Mouse (Mus musculus) liver, embryonic 12.5 days (tissue): ENCODE measurements around the gene Camta1. TPM values are rescaled to one million over a fixed set of nuclear protein-coding genes. Genes with fewer than 3 reads are reported as not detected.

Experiments
- ATAC-seq: fragments of 200-750 bp; cut with Nextera tagmentation; 2 replicates; pipeline ENCODE4 v1.8.0; 2017; ENCODE audit warnings: moderate number of reproducible peaks, mild to moderate bottlenecking, moderate library complexity
- H3K27ac ChIP-seq: fragments of 300-500 bp; sonication (generic); 2 replicates; pipeline ENCODE4 v1.5.1; 2016; ENCODE audit warnings: mild to moderate bottlenecking
- H3K27me3 ChIP-seq: fragments of 300-500 bp; sonication (generic); replicated peaks from 2 replicates; pipeline ENCODE4 v1.6.1; 2016; ENCODE audit warnings: mild to moderate bottlenecking, moderate library complexity
- H3K36me3 ChIP-seq: fragments of 300-500 bp; sonication (generic); 2 replicates; pipeline ENCODE4 v1.6.1; 2016; ENCODE audit warnings: mild to moderate bottlenecking, moderate library complexity
- H3K4me1 ChIP-seq: fragments of 300-500 bp; sonication (generic); 2 replicates; pipeline ENCODE4 v1.6.1; 2016
- H3K4me2 ChIP-seq: fragments of 300-500 bp; sonication (generic); 2 replicates; pipeline ENCODE4 v1.6.1; 2016; ENCODE audit warnings: mild to moderate bottlenecking, moderate library complexity
- H3K4me3 ChIP-seq: fragments of 300-500 bp; sonication (generic); 2 replicates; pipeline ENCODE4 v1.5.1; 2016; ENCODE audit warnings: mild to moderate bottlenecking, moderate library complexity
- H3K9ac ChIP-seq: fragments of 300-500 bp; sonication (generic); 2 replicates; pipeline ENCODE4 v1.6.1; 2016; ENCODE audit warnings: mild to moderate bottlenecking, moderate library complexity
- H3K9me3 ChIP-seq: fragments of 300-500 bp; sonication (generic); replicated peaks from 2 replicates; pipeline ENCODE4 v1.6.1; 2016; ENCODE audit warnings: mild to moderate bottlenecking, moderate library complexity
- WGBS: fragments of 180-500 bp; shearing (Covaris S2); methylation state at CpG from one replicate; pipeline ENCODE4 v1.1.7; 2016; ENCODE audit not compliant: insufficient replicate concordance; 5-methylcytosine and 5-hydroxymethylcytosine counted together
- polyA plus RNA-seq: library from polyadenylated mRNA; unstranded; fragments of >200 nt; fragmentation: Nextera tagmentation; extraction: Ambion mirVana; gene quantifications from 2 replicates; pipeline ENCODE4 v1.2.1, GENCODE M21; 2016

The Camta1 gene
- polyA plus RNA-seq, 1 experiment from 2014 or later, result 49.6 TPM

DNA sequence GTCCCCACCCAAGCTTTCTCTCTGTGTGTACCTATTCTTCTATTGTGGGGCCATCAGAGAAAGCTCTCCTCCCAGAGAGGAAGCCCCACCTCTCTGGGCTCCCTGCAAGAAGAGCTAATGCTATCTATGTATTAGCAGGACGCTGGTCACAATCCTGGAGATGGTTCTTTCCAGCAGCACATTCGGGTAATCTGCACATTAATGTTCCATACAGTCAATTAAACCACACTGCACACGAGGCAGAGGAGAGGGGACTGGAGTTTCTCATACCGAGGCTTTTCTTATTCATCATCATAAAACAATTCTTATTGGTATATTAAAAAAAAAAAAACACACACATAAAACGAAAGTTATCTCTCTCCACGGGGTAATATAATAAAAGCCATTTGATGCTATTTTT lies 409.8 kb downstream of the Camta1 start:
- Histone ChIP-seq H3K9ac (no peak overlapping the region), H3K9me3 (no peaks in the 10 kb centered on the region), H3K36me3 (no peaks in the 10 kb centered on the region), H3K4me2 (no peak overlapping the region), H3K27ac (no peak overlapping the region), H3K4me1 (no peaks in the 10 kb centered on the region), H3K4me3 (no peak overlapping the region), H3K27me3 (no peaks in the 10 kb centered on the region; the same call in 1 of the 2 replicates)
- no peak for ATAC-seq
- WGBS, result 57% methylated on average over 6 of the region's 6 CpGs

DNA sequence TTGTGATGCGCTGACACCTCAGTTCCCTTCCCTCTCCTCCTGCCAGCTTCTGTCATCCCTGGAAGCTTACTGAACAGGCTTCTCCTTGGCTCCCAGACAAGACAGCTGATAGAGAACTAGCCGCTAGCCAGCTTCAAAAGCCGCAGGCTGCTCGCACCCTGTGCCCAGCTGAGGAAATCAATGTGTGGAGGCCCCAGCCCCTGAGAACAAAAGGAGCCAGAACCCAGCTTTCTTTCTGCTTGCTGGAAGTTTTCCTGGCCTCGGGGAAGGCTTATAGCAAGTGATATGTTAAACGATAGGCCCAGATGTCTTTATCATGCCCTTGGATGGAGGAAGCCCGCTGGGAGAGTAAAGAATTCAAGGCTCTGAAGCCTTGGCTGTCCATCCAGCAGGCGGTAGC lies 411.7 kb downstream of the Camta1 start:
- Histone ChIP-seq H3K4me2 (no peak overlapping the region), H3K9me3 (no peaks in the 10 kb centered on the region), H3K27ac (no peak overlapping the region), H3K4me1 (no peaks in the 10 kb centered on the region), H3K9ac (no peak overlapping the region), H3K4me3 (no peak overlapping the region), H3K36me3 (no peaks in the 10 kb centered on the region), H3K27me3 (no peaks in the 10 kb centered on the region; the same call in 1 of the 2 replicates)
- ATAC-seq, result no peak
- WGBS, result 37% methylated on average over 8 of the region's 8 CpGs

GRCm38 (mm10) chr4:151448341-151448740 lies 413.3 kb downstream of the Camta1 start:
- Histone ChIP-seq H3K9ac (no peak overlapping the region), H3K4me1 (no peaks in the 10 kb centered on the region), H3K27ac (no peak overlapping the region), H3K27me3 (no peaks in the 10 kb centered on the region; the same call in 1 of the 2 replicates), H3K9me3 (no peaks in the 10 kb centered on the region), H3K4me2 (no peak overlapping the region), H3K4me3 (no peak overlapping the region), H3K36me3 (no peaks in the 10 kb centered on the region)
- 92% methylated on average over 2 of the region's 2 CpGs for WGBS
- ATAC-seq, result no peak

DNA sequence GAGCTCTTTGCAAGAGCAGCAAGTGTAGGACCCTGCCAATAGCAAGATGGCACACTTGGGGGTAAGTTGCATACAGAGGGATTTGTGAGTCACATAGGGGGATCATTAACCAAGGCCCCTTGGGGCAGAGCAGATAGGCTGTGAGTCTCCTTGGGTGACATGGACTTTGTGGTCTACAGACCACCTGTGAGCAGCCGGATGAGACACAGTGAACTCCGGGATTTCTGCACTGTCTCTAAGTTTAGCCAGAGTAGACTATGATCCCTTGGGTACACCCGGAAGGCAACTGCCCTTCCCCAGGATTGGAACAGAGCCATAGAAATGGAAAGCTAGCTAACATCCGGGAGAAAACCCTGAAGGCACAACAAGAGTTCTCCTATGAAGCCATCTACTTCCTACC lies 417.0 kb downstream of the Camta1 start:
- Histone ChIP-seq H3K36me3 (no peaks in the 10 kb centered on the region), H3K27me3 (no peaks in the 10 kb centered on the region), H3K4me3 (no peak overlapping the region), H3K4me2 (no peak overlapping the region), H3K4me1 (no peaks in the 10 kb centered on the region), H3K9me3 (peaks cover 6% of the 10 kb centered on the region), H3K27ac (no peak overlapping the region), H3K9ac (no peak overlapping the region)
- 73% methylated on average over 4 of the region's 4 CpGs for WGBS
- ATAC-seq, result no peak

DNA sequence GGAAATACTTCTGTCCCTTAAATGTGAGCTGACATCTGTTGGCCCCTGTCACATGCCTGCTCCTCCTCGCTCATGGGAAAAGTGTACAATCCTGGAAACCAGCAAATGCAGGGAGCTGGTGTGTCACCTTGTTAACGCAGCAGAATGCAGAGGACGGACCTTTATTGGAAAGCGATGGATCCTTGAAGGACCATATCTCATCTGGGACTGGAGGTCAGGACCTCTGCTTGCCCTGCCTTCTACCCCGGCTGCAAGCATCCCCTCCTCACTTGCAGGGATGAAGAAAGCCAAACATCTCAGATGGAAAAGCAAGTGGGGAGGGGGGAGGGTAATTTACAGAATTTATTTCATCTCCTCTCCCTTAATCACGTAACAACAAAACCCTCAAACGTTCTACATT lies 423.1 kb downstream of the Camta1 start:
- no peaks in the 10 kb centered on the region for H3K36me3 ChIP-seq
- no peak for ATAC-seq
- WGBS, result 61% methylated on average over 7 of the region's 7 CpGs
- H3K27ac ChIP-seq, result no peak overlapping the region
- H3K4me1 ChIP-seq, result no peaks in the 10 kb centered on the region
- H3K9ac ChIP-seq, result no peak overlapping the region
- H3K4me3 ChIP-seq, result no peak overlapping the region
- no peak overlapping the region for H3K4me2 ChIP-seq
- no peaks in the 10 kb centered on the region for H3K27me3 ChIP-seq
- H3K9me3 ChIP-seq, result peaks cover 6% of the 10 kb centered on the region

DNA sequence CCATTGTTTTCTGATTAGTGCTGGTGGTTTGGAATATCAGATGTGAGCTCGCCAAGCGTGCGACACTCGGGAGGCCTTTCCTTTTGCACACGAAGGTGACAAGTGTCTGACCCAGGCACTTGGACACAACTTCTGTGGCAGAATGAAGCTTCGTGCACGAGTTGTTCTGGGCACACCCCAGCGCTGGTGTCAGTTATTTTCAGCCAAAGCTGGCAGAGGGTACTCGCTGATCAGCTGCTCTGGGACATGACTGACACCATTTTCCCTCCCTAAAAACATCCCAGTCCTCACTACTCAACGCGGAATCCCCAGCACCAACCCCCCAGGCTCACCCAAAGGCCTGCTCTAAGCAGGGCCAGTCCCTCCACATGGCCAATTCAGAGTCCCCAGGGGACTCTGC lies 423.8 kb downstream of the Camta1 start:
- Histone ChIP-seq H3K9me3 (peaks cover 6% of the 10 kb centered on the region), H3K4me1 (no peaks in the 10 kb centered on the region), H3K4me3 (no peak overlapping the region), H3K4me2 (no peak overlapping the region), H3K27me3 (no peaks in the 10 kb centered on the region), H3K27ac (no peak overlapping the region), H3K9ac (no peak overlapping the region), H3K36me3 (no peaks in the 10 kb centered on the region)
- ATAC-seq, result no peak
- 72% methylated on average over 11 of the region's 11 CpGs for WGBS

DNA sequence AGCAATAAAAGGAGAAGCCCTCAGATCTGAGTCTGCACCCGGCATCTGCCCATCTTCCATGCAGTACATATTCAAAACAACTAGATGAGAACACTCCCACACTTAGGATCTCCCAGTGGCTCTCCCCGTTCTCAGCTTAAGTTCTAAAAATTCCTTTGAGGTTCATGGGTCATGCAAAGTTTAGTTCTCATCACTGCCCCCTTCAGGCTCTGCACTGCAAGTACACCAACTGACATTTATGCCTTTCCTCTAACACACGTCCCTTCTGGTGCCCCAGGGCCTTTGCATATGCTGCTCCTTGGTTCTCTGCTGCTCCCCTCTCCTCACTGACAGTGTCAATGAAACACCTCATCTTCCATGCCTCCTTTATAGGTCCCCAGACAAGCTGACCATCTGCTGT lies 436.5 kb downstream of the Camta1 start:
- H3K9me3 ChIP-seq, result peaks cover 12% of the 10 kb centered on the region; the same call in 1 of the 2 replicates
- no peak for ATAC-seq
- 64% methylated on average over 3 of the region's 3 CpGs for WGBS

GRCm38 (mm10) chr4:151422922-151423321 lies 438.8 kb downstream of the Camta1 start:
- Histone ChIP-seq H3K4me2 (no peak overlapping the region), H3K4me3 (no peak overlapping the region), H3K9me3 (0 out of 2 replicates have a peak, but pooled peaks cover 6% of the 10 kb centered on the region), H3K4me1 (no peaks in the 10 kb centered on the region), H3K27me3 (no peaks in the 10 kb centered on the region), H3K27ac (no peak overlapping the region), H3K36me3 (no peaks in the 10 kb centered on the region), H3K9ac (no peak overlapping the region)
- 80% methylated on average over 4 of the region's 4 CpGs for WGBS
- no peak for ATAC-seq

More for the DNA sequence above, 436.5 kb downstream of the Camta1 start:
- no peak overlapping the region for H3K4me2 ChIP-seq
- no peaks in the 10 kb centered on the region for H3K4me1 ChIP-seq
- no peak overlapping the region for H3K27ac ChIP-seq
- no peaks in the 10 kb centered on the region for H3K36me3 ChIP-seq
- H3K27me3 ChIP-seq, result no peaks in the 10 kb centered on the region
- no peak overlapping the region for H3K4me3 ChIP-seq
- H3K9ac ChIP-seq, result no peak overlapping the region

DNA sequence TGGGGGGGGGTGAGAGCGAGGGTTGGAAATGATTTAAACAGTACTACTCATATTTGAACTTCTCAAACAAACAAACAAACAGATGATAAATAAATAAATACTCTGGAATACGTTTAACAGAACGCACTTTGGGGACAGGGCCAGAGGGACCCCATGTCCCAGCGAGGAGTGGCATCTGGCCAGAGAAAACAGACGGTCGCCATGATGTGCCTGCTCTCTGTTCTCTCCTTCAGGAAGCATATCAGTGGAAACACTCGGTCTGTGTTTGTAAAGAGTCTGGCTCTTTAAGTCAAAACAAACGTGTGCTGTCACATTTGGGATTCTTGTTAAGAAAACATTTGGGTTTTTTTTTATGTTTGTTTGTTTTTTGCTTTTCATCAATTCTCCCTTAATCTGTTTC lies 439.3 kb downstream of the Camta1 start:
- no peaks in the 10 kb centered on the region for H3K36me3 ChIP-seq
- no peak overlapping the region for H3K4me3 ChIP-seq
- H3K27ac ChIP-seq, result no peak overlapping the region
- H3K9me3 ChIP-seq, result 0 out of 2 replicates have a peak, but pooled peaks cover 2% of the 10 kb centered on the region
- no peak overlapping the region for H3K4me2 ChIP-seq
- WGBS, result 49% methylated on average over 8 of the region's 8 CpGs
- no peak overlapping the region for H3K9ac ChIP-seq
- ATAC-seq, result no peak
- H3K27me3 ChIP-seq, result no peaks in the 10 kb centered on the region
- no peaks in the 10 kb centered on the region for H3K4me1 ChIP-seq

- H3K27ac ChIP-seq, result no peak overlapping the region
- H3K4me3 ChIP-seq, result no peak overlapping the region
- ATAC-seq, result no peak
- no peaks in the 10 kb centered on the region for H3K36me3 ChIP-seq
- H3K4me1 ChIP-seq, result peaks cover 3% of the 10 kb centered on the region; the same call in 1 of the 2 replicates
- 70% methylated on average over 14 of the region's 14 CpGs for WGBS
- no peak overlapping the region for H3K4me2 ChIP-seq
- H3K9me3 ChIP-seq, result no peaks in the 10 kb centered on the region
- no peak overlapping the region for H3K9ac ChIP-seq
- no peaks in the 10 kb centered on the region for H3K27me3 ChIP-seq
Measured at GRCm38 (mm10) chr4:151418344-151418875, 443.3 kb downstream of the Camta1 start.

GRCm38 (mm10) chr4:151415812-151416211 lies 445.9 kb downstream of the Camta1 start:
- Histone ChIP-seq H3K9ac (no peak overlapping the region), H3K4me1 (peaks cover 3% of the 10 kb centered on the region; the same call in 1 of the 2 replicates), H3K9me3 (no peaks in the 10 kb centered on the region), H3K27ac (no peak overlapping the region), H3K36me3 (no peaks in the 10 kb centered on the region), H3K4me2 (0 out of 2 replicates have a peak overlapping the region, but pooled peaks have one; percentile 21), H3K4me3 (no peak overlapping the region), H3K27me3 (no peaks in the 10 kb centered on the region)
- 69% methylated on average over 4 of the region's 4 CpGs for WGBS
- ATAC-seq, result no peak

- Histone ChIP-seq H3K4me1 (peaks cover 3% of the 10 kb centered on the region; the same call in 1 of the 2 replicates), H3K4me3 (no peak overlapping the region), H3K9me3 (no peaks in the 10 kb centered on the region), H3K27me3 (no peaks in the 10 kb centered on the region), H3K9ac (no peak overlapping the region), H3K36me3 (no peaks in the 10 kb centered on the region), H3K4me2 (peak overlapping the region; percentile 21), H3K27ac (no peak overlapping the region)
- no peak for ATAC-seq
- 73% methylated on average over 16 of the region's 16 CpGs for WGBS
Measured at GRCm38 (mm10) chr4:151415376-151415775, 446.3 kb downstream of the Camta1 start.

DNA sequence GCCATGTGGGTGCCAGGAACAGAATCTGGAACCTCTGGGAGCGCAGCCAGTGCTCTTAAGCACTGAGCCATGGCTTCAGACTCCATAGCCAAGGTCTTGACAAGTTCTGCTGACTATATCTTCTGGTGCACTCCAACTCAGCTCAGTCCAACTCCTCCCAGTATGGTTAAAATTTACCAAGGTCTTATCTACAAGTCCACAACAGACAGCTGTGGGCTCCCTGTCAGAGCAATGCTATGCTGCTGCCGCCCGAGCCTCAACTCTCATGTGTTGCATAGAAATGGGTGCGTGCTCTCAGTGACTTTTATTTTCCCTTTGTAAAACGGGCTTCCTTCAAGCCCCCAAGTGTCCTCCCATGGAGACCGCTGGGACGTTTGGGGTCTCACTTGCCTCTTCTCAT lies 446.7 kb downstream of the Camta1 start:
- no peaks in the 10 kb centered on the region for H3K9me3 ChIP-seq
- no peak overlapping the region for H3K9ac ChIP-seq
- 56% methylated on average over 7 of the region's 7 CpGs for WGBS
- H3K27ac ChIP-seq, result no peak overlapping the region
- peaks cover 3% of the 10 kb centered on the region; the same call in 1 of the 2 replicates for H3K4me1 ChIP-seq
- peak; percentile 35; the same call in 1 of the 2 replicates for ATAC-seq
- no peaks in the 10 kb centered on the region for H3K27me3 ChIP-seq
- peak overlapping the region; percentile 21 for H3K4me2 ChIP-seq
- H3K36me3 ChIP-seq, result no peaks in the 10 kb centered on the region
- H3K4me3 ChIP-seq, result no peak overlapping the region
